Mouse (Mus musculus): ENCODE results near the gene Nr0b1. TPM values are rescaled to one million over a fixed set of nuclear protein-coding genes. Genes with fewer than 3 reads are reported as not detected.
A peak's percentile ranks its signal among the peaks of the same experiment; 100 is the strongest.

Nr0b1 gene
- polyA plus RNA-seq (2015; fragmentation: Nextera tagmentation; extraction: Ambion mirVana) = not detected in 2 replicates

DNA sequence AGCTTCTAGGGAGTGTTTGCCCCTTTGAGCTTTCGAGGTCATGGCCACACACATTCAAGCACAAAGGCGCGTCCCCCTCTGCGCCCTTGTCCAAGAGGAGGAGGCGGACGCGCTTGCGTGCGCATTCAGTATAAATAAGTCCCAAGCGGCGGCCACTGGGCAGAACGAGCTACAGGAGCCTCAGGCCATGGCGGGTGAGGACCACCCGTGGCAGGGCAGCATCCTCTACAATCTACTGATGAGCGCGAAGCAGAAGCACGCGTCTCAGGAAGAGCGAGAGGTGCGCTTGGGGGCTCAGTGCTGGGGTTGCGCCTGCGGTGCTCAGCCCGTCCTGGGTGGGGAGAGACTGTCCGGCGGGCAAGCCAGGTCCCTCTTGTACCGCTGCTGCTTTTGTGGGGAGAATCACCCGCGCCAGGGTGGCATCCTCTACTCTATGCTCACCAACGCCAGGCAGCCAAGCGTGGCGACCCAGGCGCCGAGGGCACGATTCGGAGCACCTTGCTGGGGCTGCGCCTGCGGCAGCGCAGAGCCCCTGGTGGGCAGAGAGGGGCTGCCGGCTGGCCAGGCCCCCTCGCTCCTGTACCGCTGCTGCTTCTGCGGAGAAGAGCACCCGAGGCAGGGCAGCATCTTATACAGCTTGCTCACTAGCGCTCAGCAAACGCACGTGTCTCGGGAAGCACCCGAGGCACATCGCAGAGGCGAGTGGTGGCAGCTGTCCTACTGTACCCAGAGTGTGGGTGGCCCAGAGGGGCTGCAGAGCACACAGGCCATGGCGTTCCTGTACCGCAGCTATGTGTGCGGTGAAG, at the start of gene Nr0b1:
TSS of gene Nr0b1 (plus strand) at position 151 of the 806 bp plus-strand sequence.
- no peaks in the 10 kb centered on the region for H3K36me3 ChIP-seq
- peak within 1 kb of the TSS; percentile 68 for H3K4me2 ChIP-seq
- peaks cover 48% of the 10 kb centered on the region for H3K27me3 ChIP-seq
- peak; percentile 32 for ATAC-seq (ENCODE audit: insufficient number of reproducible peaks, insufficient read depth, low FRiP score, low TSS enrichment, low read depth)
- H3K9me3 ChIP-seq = no peaks in the 10 kb centered on the region
- H3K4me3 ChIP-seq = peak within 1 kb of the TSS; percentile 38
- 18% methylated on average over 53 of the region's 53 CpGs for WGBS
- H3K9ac ChIP-seq = peak within 1 kb of the TSS; percentile 32; the same call in 1 of the 2 replicates
- no peak within 1 kb of the TSS for H3K27ac ChIP-seq
- H3K4me1 ChIP-seq = no peaks in the 10 kb centered on the region

DNA sequence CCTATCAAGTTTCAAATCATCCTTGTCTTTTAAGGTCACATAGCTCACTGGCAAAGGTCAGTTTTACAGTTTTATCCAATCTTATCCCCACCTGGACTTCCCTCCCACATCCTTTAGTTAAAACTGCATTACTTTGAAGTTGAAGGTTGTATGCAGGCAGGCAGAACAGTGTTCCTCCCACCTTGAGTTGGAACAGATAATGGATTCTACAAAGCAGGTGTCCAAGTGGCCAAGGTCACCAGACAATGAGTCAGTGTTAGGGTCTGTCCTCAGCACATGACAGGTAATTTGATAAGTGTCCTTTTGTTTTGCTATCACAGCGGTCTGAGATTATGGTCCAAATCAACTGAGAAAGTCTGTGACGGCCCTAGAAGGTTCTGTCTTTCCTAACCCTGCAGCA, 4.3 kb upstream of the Nr0b1 start:
- 63% methylated on average over 2 of the region's 2 CpGs for whole genome bisulfite sequencing
- Histone ChIP-seq H3K9me3 (no peaks in the 10 kb centered on the region), H3K4me1 (no peaks in the 10 kb centered on the region), H3K9ac (no peak overlapping the region), H3K4me2 (no peak overlapping the region), H3K27me3 (peaks cover 29% of the 10 kb centered on the region), H3K36me3 (no peaks in the 10 kb centered on the region), H3K27ac (no peak overlapping the region), H3K4me3 (no peak overlapping the region)
- no peak for ATAC-seq (ENCODE audit: insufficient number of reproducible peaks, insufficient read depth, low FRiP score, low TSS enrichment, low read depth)

DNA sequence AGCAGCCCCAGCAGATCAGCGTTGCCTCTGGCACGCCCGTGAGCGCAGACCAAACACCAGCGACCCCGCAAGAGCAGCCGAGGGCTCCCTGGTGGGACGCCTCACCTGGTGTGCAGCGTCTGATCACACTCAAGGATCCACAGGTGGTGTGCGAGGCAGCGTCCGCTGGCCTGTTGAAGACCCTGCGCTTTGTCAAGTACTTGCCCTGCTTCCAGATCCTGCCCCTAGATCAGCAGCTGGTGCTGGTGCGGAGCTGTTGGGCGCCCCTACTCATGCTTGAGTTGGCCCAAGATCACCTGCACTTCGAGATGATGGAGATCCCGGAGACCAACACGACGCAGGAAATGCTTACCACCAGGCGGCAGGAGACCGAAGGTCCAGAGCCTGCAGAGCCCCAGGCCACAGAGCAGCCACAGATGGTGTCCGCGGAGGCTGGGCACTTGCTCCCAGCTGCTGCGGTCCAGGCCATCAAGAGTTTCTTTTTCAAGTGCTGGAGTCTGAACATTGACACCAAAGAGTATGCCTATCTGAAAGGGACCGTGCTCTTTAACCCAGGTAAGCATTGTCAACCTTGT, 943 bp downstream of the Nr0b1 start:
- Histone ChIP-seq H3K4me3 (peak overlapping the region; percentile 38), H3K27ac (no peak overlapping the region), H3K27me3 (peaks cover 46% of the 10 kb centered on the region), H3K9ac (no peak overlapping the region), H3K4me1 (no peaks in the 10 kb centered on the region), H3K9me3 (no peaks in the 10 kb centered on the region), H3K4me2 (peak overlapping the region; percentile 68), H3K36me3 (no peaks in the 10 kb centered on the region)
- ATAC-seq (ENCODE audit: insufficient number of reproducible peaks, insufficient read depth, low FRiP score, low TSS enrichment, low read depth) = no peak
- 27% methylated on average over 25 of the region's 25 CpGs for WGBS

DNA sequence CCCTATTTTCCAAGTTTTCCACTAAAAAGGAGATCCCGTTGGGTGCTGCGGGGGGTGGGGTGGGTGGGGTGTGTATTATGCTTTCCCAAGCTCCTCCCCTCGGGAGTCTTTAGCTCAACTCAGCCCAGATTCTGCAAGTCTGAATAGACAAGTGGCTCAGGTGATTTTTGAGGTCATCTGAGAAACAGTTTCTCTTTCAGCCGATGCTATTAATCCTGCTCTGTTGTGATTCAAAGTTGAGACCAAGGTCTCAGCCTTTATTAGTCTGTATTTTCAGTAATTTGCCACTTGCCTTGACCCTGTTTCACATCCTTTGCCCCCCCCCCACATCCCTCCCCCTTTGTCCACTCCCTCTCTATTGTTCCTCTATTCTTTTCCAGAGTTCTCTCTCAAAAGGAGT, 1.8 kb downstream of the Nr0b1 start:
- Histone ChIP-seq H3K36me3 (no peaks in the 10 kb centered on the region), H3K27me3 (peaks cover 43% of the 10 kb centered on the region), H3K4me2 (no peak overlapping the region), H3K27ac (no peak overlapping the region), H3K9me3 (no peaks in the 10 kb centered on the region), H3K4me1 (no peaks in the 10 kb centered on the region), H3K9ac (no peak overlapping the region), H3K4me3 (no peak overlapping the region)
- 43% methylated on average over 4 of the region's 4 CpGs for WGBS
- ATAC-seq (ENCODE audit: insufficient number of reproducible peaks, insufficient read depth, low FRiP score, low TSS enrichment, low read depth) = no peak

DNA sequence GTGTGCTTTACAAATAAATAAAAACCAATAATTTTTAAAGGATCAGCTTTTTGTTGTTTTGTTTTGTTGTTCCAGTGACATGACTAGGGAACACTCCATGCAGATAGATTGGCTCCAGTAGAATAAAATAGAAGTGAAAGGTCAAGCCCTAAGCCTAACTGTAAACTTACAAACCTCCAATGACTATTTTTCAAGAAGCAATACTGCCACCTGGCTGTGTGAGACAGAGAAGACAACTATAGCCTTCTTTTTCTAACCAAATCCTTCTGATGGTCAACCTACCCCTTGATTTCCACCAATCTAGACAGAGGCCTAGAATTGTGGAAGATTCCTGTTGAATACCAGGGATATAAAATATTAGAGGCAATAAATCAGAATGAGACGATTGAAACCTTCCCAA, 45.7 kb downstream of the Nr0b1 start:
- Histone ChIP-seq H3K4me2 (no peak overlapping the region), H3K36me3 (no peaks in the 10 kb centered on the region), H3K4me1 (no peaks in the 10 kb centered on the region), H3K27ac (no peak overlapping the region), H3K27me3 (no peaks in the 10 kb centered on the region), H3K9ac (no peak overlapping the region), H3K4me3 (no peak overlapping the region), H3K9me3 (no peaks in the 10 kb centered on the region)
- WGBS = 44% methylated on average over 1 of the region's 1 CpGs
- no peak for ATAC-seq (ENCODE audit: insufficient number of reproducible peaks, insufficient read depth, low FRiP score, low TSS enrichment, low read depth)

Other genes with a start within 250 kb of the Nr0b1 start
- not detected in 2 replicates for gene Samt3, start 147.6 kb upstream of the Nr0b1 start, polyA plus RNA-seq (2015; fragmentation: Nextera tagmentation; extraction: Ambion mirVana)
- not detected in 2 replicates for gene Mageb4, start 113.3 kb downstream of the Nr0b1 start, polyA plus RNA-seq (2015; fragmentation: Nextera tagmentation; extraction: Ambion mirVana)